Comparison of ENCODE assay signal across 13 mouse cellular contexts in genomic region chr8:47324117-47324820, GRCm38 (mm10).
DNase-seq lines count a peak whose midpoint lies in the region; ATAC-seq and TF ChIP-seq lines count a peak whose summit lies in the region.
"Had no signal": no experiment of that assay in that cellular context is flagged by ENCODE, and none has a peak within 500 bp of the region (broad histone marks: within the 10 kb centered on the region; RNA-seq: fewer than 3 reads in every experiment).

No protein-coding gene starts in this region.

- no peaks in the 10 kb centered on the region for H3K27me3 ChIP-seq in neural tube, embryonic 12.5 days (replicated peaks)
- no peaks in the 10 kb centered on the region for H3K27me3 ChIP-seq in embryonic facial prominence, embryonic 10.5 days (replicated peaks; ENCODE audit: low read depth, poor library complexity, severe bottlenecking)
- H3K27me3 ChIP-seq in hindbrain, embryonic 12.5 days = 0 out of 2 replicates have a peak, but pooled peaks cover 2% of the 10 kb centered on the region
- H3K27me3 ChIP-seq: heart, embryonic 13.5 days; lung, embryonic 15.5 days had no signal

- H3K27ac ChIP-seq in neural tube, embryonic 12.5 days = no peak overlapping the region
- peak overlapping the region; percentile 27; the same call in 1 of the 2 replicates for H3K27ac ChIP-seq in embryonic facial prominence, embryonic 10.5 days (replicated peaks)
- H3K27ac ChIP-seq in hindbrain, embryonic 12.5 days = no peak overlapping the region
- H3K27ac ChIP-seq in olfactory bulb, adult 2 months (ENCODE audit: insufficient read depth, low read depth, low read length) = peak overlapping the region; percentile 43; the same call in 1 of the 2 replicates
- H3K27ac ChIP-seq: heart, embryonic 13.5 days; limb, embryonic 10.5 days; lung, embryonic 15.5 days had no signal

- H3K36me3 ChIP-seq in neural tube, embryonic 12.5 days = no peaks in the 10 kb centered on the region
- H3K36me3 ChIP-seq in embryonic facial prominence, embryonic 10.5 days (replicated peaks) = no peaks in the 10 kb centered on the region
- H3K36me3 ChIP-seq in hindbrain, embryonic 12.5 days = no peaks in the 10 kb centered on the region
- H3K36me3 ChIP-seq: G1E; heart, embryonic 13.5 days; limb, embryonic 10.5 days; lung, embryonic 15.5 days had no signal

- peak overlapping the region; percentile 28; the same call in 1 of the 2 replicates for H3K4me2 ChIP-seq in neural tube, embryonic 12.5 days (replicated peaks)
- peak overlapping the region; percentile 15; the same call in 1 of the 2 replicates for H3K4me2 ChIP-seq in hindbrain, embryonic 12.5 days (replicated peaks)
- H3K4me2 ChIP-seq: heart, embryonic 13.5 days; lung, embryonic 15.5 days had no signal

- TF ChIP-seq POLR2A in olfactory bulb, adult 2 months (IDR thresholded peaks at IDR 0.05; ENCODE audit: insufficient read depth, low read depth, low read length) = no peak

- no peak for TF ChIP-seq CTCF in olfactory bulb, adult 2 months (IDR thresholded peaks at IDR 0.05; ENCODE audit: insufficient read depth, low read depth, low read length)

- no peak overlapping the region for H3K4me3 ChIP-seq in neural tube, embryonic 12.5 days
- 0 out of 2 replicates have a peak overlapping the region, but pooled peaks have one; percentile 25 for H3K4me3 ChIP-seq in embryonic facial prominence, embryonic 10.5 days
- H3K4me3 ChIP-seq in hindbrain, embryonic 12.5 days = no peak overlapping the region
- peak overlapping the region; percentile 9; the same call in 1 of the 2 replicates for H3K4me3 ChIP-seq in olfactory bulb, adult 2 months (ENCODE audit: insufficient read depth, low read depth, low read length)
- H3K4me3 ChIP-seq: heart, embryonic 13.5 days; limb, embryonic 10.5 days; lung, embryonic 15.5 days had no signal

- ATAC-seq in neural tube, embryonic 12.5 days (ENCODE audit: low FRiP score, low read depth) = peak; percentile 50; the same call in 1 of the 2 replicates
- 0 out of 2 replicates have a peak, but pooled peaks have one; percentile 46 for ATAC-seq in hindbrain, embryonic 12.5 days (ENCODE audit: low FRiP score)
- ATAC-seq in megakaryocyte, adult 5-6 weeks (ENCODE audit: poor library complexity, severe bottlenecking) = no peak

- no peak overlapping the region for H3K9ac ChIP-seq in neural tube, embryonic 12.5 days
- no peak overlapping the region for H3K9ac ChIP-seq in hindbrain, embryonic 12.5 days
- H3K9ac ChIP-seq: heart, embryonic 13.5 days; lung, embryonic 15.5 days had no signal

- no peaks in the 10 kb centered on the region for H3K9me3 ChIP-seq in neural tube, embryonic 12.5 days
- H3K9me3 ChIP-seq in embryonic facial prominence, embryonic 10.5 days = no peaks in the 10 kb centered on the region
- H3K9me3 ChIP-seq in hindbrain, embryonic 12.5 days (replicated peaks) = no peaks in the 10 kb centered on the region
- H3K9me3 ChIP-seq: G1E; heart, embryonic 13.5 days; limb, embryonic 10.5 days; lung, embryonic 15.5 days had no signal

- WGBS in neural tube, embryonic 12.5 days = 26% methylated on average over 16 of the region's 16 CpGs
- WGBS in embryonic facial prominence, embryonic 10.5 days = 36% methylated on average over 16 of the region's 16 CpGs
- WGBS in hindbrain, embryonic 12.5 days = 31% methylated on average over 16 of the region's 16 CpGs
- WGBS in olfactory bulb, adult 2 months = 16% methylated on average over 16 of the region's 16 CpGs

- H3K4me1 ChIP-seq in neural tube, embryonic 12.5 days = peaks cover 4% of the 10 kb centered on the region; the same call in 1 of the 2 replicates
- H3K4me1 ChIP-seq in embryonic facial prominence, embryonic 10.5 days = peaks cover 44% of the 10 kb centered on the region
- H3K4me1 ChIP-seq in hindbrain, embryonic 12.5 days = peaks cover 12% of the 10 kb centered on the region
- peaks cover 29% of the 10 kb centered on the region for H3K4me1 ChIP-seq in olfactory bulb, adult 2 months (ENCODE audit: control insufficient read depth, insufficient read depth, low read length)

- DNase-seq in neural tube, embryonic 10.5 days (ENCODE audit: extremely low spot score, low spot score) = no peak
- DNase-seq in embryonic facial prominence, embryonic 10.5 days (ENCODE audit: low spot score) = no peak
- no peak for DNase-seq in ovary, adult 18-20 months (ENCODE audit: low spot score)
- DNase-seq in layer of hippocampus, postnatal 36 days = no peak
- DNase-seq: kidney, postnatal 25 days had no signal

Comparison
In these comparisons a context has a peak if more than half of its experiments do, and no peak if none do; other contexts are left out.
1. H3K27ac ChIP-seq: peak in embryonic facial prominence, embryonic 10.5 days (single experiment) and olfactory bulb, adult 2 months (single experiment); none in neural tube, embryonic 12.5 days (single experiment) and hindbrain, embryonic 12.5 days (single experiment).
2. H3K4me3 ChIP-seq: peak in embryonic facial prominence, embryonic 10.5 days (single experiment) and olfactory bulb, adult 2 months (single experiment); none in neural tube, embryonic 12.5 days (single experiment) and hindbrain, embryonic 12.5 days (single experiment).